Mouse (Mus musculus) forebrain, postnatal 0 days (tissue): ENCODE measurements around the gene Ncoa3. TPM values are rescaled to one million over a fixed set of nuclear protein-coding genes. Genes with fewer than 3 reads are reported as not detected.

Source experiments
- ATAC-seq: fragments of 200-750 bp; cut with Nextera tagmentation; 2 replicates; pipeline ENCODE4 v1.8.0; 2017; ENCODE audit warnings: mild to moderate bottlenecking, moderate library complexity
- DNase-seq: peaks from one replicate; pipeline ENCODE4 v3.0.0-alpha.2; 2015
- H3K27ac ChIP-seq: fragments of 300-500 bp; sonication (generic); 2 replicates; pipeline ENCODE4 v1.5.1; 2014; ENCODE audit warnings: low read depth, mild to moderate bottlenecking, antibody characterized with exemption, low read length, moderate library complexity, mixed read lengths
- H3K27me3 ChIP-seq: fragments of 300-500 bp; sonication (generic); 2 replicates; pipeline ENCODE4 v1.6.1; 2014; ENCODE audit warnings: mild to moderate bottlenecking, low read length, mixed read lengths; ENCODE audit not compliant: insufficient read depth
- H3K36me3 ChIP-seq: fragments of 300-500 bp; sonication (generic); 2 replicates; pipeline ENCODE4 v1.6.1; 2014; ENCODE audit warnings: mild to moderate bottlenecking, moderate library complexity; ENCODE audit not compliant: insufficient read depth
- H3K4me1 ChIP-seq: fragments of 300-500 bp; sonication (generic); 2 replicates; pipeline ENCODE4 v1.6.1; 2014; ENCODE audit warnings: antibody characterized with exemption; ENCODE audit not compliant: insufficient read depth
- H3K4me2 ChIP-seq: fragments of 300-500 bp; sonication (generic); 2 replicates; pipeline ENCODE4 v1.6.1; 2014; ENCODE audit warnings: low read depth, mild to moderate bottlenecking, moderate library complexity
- H3K4me3 ChIP-seq: fragments of 300-500 bp; sonication (generic); 2 replicates; pipeline ENCODE4 v1.5.1; 2014; ENCODE audit warnings: low read depth, low read length, mixed read lengths
- H3K9ac ChIP-seq: fragments of 300-500 bp; sonication (generic); 2 replicates; pipeline ENCODE4 v1.6.1; 2014; ENCODE audit warnings: mild to moderate bottlenecking
- H3K9me3 ChIP-seq: fragments of 300-500 bp; sonication (generic); 2 replicates; pipeline ENCODE4 v1.6.1; 2016; ENCODE audit warnings: low read length
- CTCF ChIP-seq: sonication (generic); IDR thresholded peaks from 2 replicates; pipeline ENCODE4 v1.5.1; 2016; ENCODE audit warnings: antibody characterized with exemption, control low read depth, low read depth
- WGBS: fragments of 180-500 bp; shearing (Covaris S2); extraction: QIAGEN DNeasy Blood & Tissue Kit; methylation state at CpG from one replicate; pipeline ENCODE4 v1.1.7; 2014; 5-methylcytosine and 5-hydroxymethylcytosine counted together
- polyA plus RNA-seq: library from polyadenylated mRNA; unstranded; fragments of >200 nt; fragmentation: Nextera tagmentation; extraction: Ambion mirVana; gene quantifications from 2 replicates; pipeline ENCODE4 v1.2.1, GENCODE M21; 2015
- total RNA-seq: library from RNA; depleted of rRNA; stranded (reverse); fragments of >200 nt; gene quantifications from 2 replicates; pipeline ENCODE4 v1.2.3, GENCODE M21; 2014

The Ncoa3 gene
- total and polyA plus RNA-seq, 2 experiments from 2014 or later, result 9.8 to 24.1 TPM

DNA sequence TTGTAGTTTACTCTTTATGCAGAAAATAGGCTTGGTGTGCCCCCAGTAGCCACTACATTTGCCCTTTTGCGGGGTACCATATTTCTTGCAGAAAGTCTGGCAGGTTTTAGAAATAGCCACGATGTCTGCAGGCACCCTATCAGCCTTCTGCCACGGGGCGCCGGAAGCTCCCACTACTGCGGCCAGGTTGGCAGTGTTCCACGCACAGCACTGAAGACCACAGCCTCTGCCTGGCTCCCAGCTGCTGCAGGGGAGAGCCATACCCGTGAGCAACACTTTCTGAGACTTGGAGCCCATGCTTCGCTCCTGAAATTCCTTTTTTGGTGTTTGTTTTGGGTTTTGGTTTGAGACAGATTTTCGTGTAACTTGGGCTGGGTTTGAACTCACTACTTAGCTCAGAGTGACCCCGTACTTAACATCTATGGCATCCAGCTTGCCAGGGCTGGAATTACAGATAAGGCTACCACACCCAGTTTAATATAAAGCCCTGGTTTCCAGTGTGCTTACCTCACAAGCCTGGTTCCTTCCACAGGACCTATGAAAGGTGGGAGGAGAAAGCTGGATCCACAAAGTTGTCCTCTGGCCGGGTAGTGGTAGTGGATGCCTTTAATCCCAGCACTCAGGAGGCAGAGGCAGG is 40.9 kb upstream of the Ncoa3 start:
- DNase-seq, result no peak
- H3K4me3 ChIP-seq, result no peak overlapping the region
- H3K9ac ChIP-seq, result no peak overlapping the region
- TF ChIP-seq CTCF, result no peak
- no peak overlapping the region for H3K27ac ChIP-seq
- 71% methylated on average over 12 of the region's 12 CpGs for whole genome bisulfite sequencing
- no peaks in the 10 kb centered on the region for H3K4me1 ChIP-seq
- no peaks in the 10 kb centered on the region for H3K9me3 ChIP-seq
- H3K4me2 ChIP-seq, result no peak overlapping the region
- H3K36me3 ChIP-seq, result no peaks in the 10 kb centered on the region
- no peaks in the 10 kb centered on the region for H3K27me3 ChIP-seq
- no peak for ATAC-seq

DNA sequence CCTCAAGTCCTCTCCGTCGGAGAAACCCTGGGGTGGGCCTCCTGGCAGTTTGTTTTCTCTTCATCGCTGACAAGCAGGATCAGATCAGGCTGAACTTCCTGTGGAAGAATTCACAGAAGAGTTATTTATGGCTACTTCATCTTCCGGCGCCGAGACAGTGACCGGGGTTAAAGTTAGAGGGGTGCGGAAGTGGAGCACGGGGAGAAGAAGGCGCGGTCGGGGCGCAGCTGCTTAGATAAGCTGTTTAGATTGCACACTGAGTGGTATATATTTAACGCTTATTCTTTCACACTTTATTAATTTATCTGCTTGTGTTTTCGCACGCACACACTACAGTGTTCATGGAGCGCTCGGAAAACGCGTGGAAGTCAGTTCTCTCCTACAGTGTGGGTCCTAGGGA is 37.6 kb upstream of the Ncoa3 start:
- Histone ChIP-seq H3K9me3 (no peaks in the 10 kb centered on the region), H3K4me3 (no peak overlapping the region), H3K4me2 (no peak overlapping the region), H3K4me1 (no peaks in the 10 kb centered on the region), H3K27ac (no peak overlapping the region), H3K9ac (no peak overlapping the region), H3K27me3 (no peaks in the 10 kb centered on the region), H3K36me3 (no peaks in the 10 kb centered on the region)
- ATAC-seq (no peak), DNase-seq (no peak)
- WGBS, result 82% methylated on average over 20 of the region's 20 CpGs
- no peak for TF ChIP-seq CTCF

DNA sequence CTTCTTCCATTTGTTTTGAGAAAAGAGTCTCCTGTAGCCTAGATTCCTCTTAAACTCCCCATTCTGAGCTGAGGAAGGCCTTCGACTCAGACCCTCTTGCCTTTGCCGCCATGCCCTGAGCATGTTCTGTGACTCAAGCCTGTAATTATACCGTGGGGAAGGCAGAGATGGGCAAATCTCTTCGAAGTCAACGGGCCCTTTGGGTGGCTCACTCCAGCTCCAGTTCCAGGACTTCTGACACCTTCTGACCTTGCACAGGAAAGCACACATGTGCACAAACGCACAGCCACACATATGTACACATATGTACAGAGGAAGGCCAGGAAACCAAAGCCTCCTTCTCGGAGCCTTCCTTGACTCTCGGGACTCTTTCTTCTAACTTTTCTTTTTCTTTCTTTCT is 37.0 kb upstream of the Ncoa3 start:
- DNase-seq (no peak), ATAC-seq (no peak)
- no peaks in the 10 kb centered on the region for H3K27me3 ChIP-seq
- no peaks in the 10 kb centered on the region for H3K36me3 ChIP-seq
- H3K4me2 ChIP-seq, result no peak overlapping the region
- H3K27ac ChIP-seq, result no peak overlapping the region
- TF ChIP-seq CTCF, result no peak
- no peak overlapping the region for H3K4me3 ChIP-seq
- no peaks in the 10 kb centered on the region for H3K9me3 ChIP-seq
- WGBS, result 88% methylated on average over 8 of the region's 8 CpGs
- H3K9ac ChIP-seq, result no peak overlapping the region
- H3K4me1 ChIP-seq, result no peaks in the 10 kb centered on the region

DNA sequence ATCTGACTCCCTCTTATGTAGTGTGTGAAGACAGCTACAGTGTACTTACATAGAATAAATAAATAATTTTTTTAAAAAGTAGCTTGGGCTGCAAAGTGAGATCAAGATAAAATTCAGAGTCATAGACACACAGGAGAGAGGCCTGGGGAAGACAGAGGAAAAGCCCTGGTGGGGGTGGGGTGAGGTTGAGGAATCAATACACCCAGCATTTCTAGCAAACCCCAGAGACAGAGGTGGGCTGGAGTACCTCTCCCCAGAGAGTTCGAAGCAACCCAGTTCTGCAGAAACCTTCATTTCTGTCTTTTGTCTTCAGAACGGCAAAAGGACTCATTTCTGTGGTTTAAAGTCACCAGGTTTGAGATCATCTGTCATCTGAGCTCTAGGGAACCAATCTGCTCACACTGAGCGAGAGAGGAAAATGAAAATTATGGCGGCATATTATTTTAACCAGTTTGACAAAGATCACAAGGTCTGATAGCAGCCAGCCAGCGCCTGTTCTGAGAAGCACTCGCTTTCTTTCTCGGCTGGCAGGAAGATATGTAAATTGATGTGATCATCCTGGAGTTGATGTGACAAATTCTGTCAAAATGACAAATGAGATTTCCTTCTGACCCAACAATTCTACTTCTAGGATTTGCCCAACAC is 36.2 kb upstream of the Ncoa3 start:
- DNase-seq (peak; percentile 30), ATAC-seq (peak; percentile 74; the same call in 1 of the 2 replicates)
- no peak overlapping the region for H3K4me3 ChIP-seq
- no peak overlapping the region for H3K27ac ChIP-seq
- H3K9ac ChIP-seq, result no peak overlapping the region
- no peaks in the 10 kb centered on the region for H3K4me1 ChIP-seq
- no peak for TF ChIP-seq CTCF
- H3K27me3 ChIP-seq, result no peaks in the 10 kb centered on the region
- H3K4me2 ChIP-seq, result no peak overlapping the region
- no peaks in the 10 kb centered on the region for H3K9me3 ChIP-seq
- WGBS, result 65% methylated on average over 7 of the region's 7 CpGs
- no peaks in the 10 kb centered on the region for H3K36me3 ChIP-seq

DNA sequence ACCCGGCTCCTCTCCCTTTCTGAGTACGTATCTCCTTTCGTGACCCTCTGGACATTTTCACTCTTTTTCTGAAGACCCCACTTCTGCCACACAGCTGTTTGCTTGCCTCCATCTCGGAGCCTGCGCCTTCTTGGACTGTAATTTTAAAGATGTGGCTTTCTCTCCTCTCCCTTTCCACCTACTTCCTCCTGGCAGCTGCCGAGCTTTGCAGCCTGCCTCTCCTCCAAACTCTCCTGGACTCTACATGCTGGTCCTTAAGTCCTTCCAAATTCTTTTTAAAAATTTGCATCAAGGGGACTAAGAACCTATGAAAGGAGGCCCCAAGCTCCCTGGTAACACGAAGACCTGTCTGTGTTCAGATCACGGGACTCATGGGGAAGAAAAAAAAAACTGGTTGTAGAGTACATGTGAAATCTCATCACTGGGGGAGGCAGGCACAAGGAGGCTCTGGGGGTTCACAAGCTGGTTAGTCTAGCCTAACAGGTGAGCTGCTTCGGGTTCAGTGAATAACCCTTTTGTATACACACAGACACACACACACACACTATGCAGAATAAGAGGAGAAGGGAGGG is 35.1 kb upstream of the Ncoa3 start:
- no peak overlapping the region for H3K4me3 ChIP-seq
- no peak for ATAC-seq
- H3K9me3 ChIP-seq, result no peaks in the 10 kb centered on the region
- no peak overlapping the region for H3K4me2 ChIP-seq
- no peak for DNase-seq
- WGBS, result 71% methylated on average over 9 of the region's 9 CpGs
- no peaks in the 10 kb centered on the region for H3K4me1 ChIP-seq
- no peaks in the 10 kb centered on the region for H3K27me3 ChIP-seq
- TF ChIP-seq CTCF, result no peak
- H3K9ac ChIP-seq, result no peak overlapping the region
- no peaks in the 10 kb centered on the region for H3K36me3 ChIP-seq
- H3K27ac ChIP-seq, result no peak overlapping the region

DNA sequence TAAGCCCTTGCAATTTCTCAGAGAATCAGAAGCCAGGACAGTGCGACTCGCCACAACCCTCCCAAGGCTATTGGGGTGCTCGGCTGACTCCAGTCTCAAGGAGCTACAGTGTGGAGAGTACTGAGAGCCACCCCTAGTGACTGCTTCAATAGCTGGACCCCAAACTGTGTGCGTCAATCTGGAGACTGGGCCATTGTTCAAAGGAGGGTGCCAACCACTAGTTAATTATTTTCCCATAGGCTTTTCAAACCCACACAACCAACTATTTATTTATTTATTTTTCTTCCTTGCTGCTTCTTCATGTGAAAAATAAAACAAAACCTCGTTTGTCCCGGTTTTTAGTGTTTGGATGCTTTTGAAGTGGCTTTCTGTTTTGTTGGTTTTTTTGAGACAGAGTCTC is 33.9 kb upstream of the Ncoa3 start:
- H3K9ac ChIP-seq, result no peak overlapping the region
- H3K27me3 ChIP-seq, result no peaks in the 10 kb centered on the region
- no peak overlapping the region for H3K27ac ChIP-seq
- no peak for DNase-seq
- 39% methylated on average over 6 of the region's 6 CpGs for WGBS
- no peak overlapping the region for H3K4me3 ChIP-seq
- no peak for TF ChIP-seq CTCF
- no peak overlapping the region for H3K4me2 ChIP-seq
- no peaks in the 10 kb centered on the region for H3K36me3 ChIP-seq
- ATAC-seq, result no peak
- no peaks in the 10 kb centered on the region for H3K4me1 ChIP-seq
- H3K9me3 ChIP-seq, result no peaks in the 10 kb centered on the region

DNA sequence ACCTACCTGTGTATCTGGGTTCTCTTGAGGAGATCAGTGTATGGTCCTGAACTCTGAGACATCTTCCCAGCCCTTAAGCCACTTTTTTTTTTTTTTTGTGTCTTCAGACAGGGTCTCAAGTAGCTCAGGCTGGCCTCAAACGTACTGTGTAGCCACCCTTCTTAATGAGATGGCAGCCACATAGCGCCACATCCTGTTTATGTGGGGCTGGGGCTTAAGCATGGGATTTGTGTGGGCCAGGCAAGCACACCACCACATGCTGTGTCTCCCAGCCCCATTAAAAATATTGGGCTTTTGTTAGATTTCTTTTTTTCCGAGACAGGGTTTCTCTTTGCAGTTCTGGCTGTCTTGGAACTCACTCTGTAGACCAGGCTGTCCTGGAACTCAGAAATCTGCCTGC is 31.7 kb upstream of the Ncoa3 start:
- no peak overlapping the region for H3K4me3 ChIP-seq
- no peaks in the 10 kb centered on the region for H3K4me1 ChIP-seq
- H3K4me2 ChIP-seq, result no peak overlapping the region
- no peaks in the 10 kb centered on the region for H3K36me3 ChIP-seq
- H3K27me3 ChIP-seq, result no peaks in the 10 kb centered on the region
- 73% methylated on average over 3 of the region's 3 CpGs for WGBS
- ATAC-seq (no peak), DNase-seq (no peak)
- H3K27ac ChIP-seq, result no peak overlapping the region
- no peak overlapping the region for H3K9ac ChIP-seq
- H3K9me3 ChIP-seq, result no peaks in the 10 kb centered on the region
- TF ChIP-seq CTCF, result no peak
